Mouse (Mus musculus): ENCODE results near the gene Map4k5.

The Map4k5 gene

GRCm38 (mm10) chr12:69885170-69885923 is 7.7 kb downstream of the Map4k5 start:
- DNase-seq = no peak

GRCm38 (mm10) chr12:69884053-69884452 is 8.9 kb downstream of the Map4k5 start:
- DNase-seq = peak; percentile 26 to 55

- DNase-seq = no peak
Measured at GRCm38 (mm10) chr12:69881198-69881905, 11.6 kb downstream of the Map4k5 start.

- DNase-seq = no peak
Measured at GRCm38 (mm10) chr12:69879739-69880138, 13.3 kb downstream of the Map4k5 start.

GRCm38 (mm10) chr12:69879172-69879665 is 13.8 kb downstream of the Map4k5 start:
- DNase-seq = peak; percentile 49 to 53

GRCm38 (mm10) chr12:69877842-69878363 is 15.1 kb downstream of the Map4k5 start:
- no peak for DNase-seq

- no peak for DNase-seq
Measured at GRCm38 (mm10) chr12:69871632-69872031, 21.4 kb downstream of the Map4k5 start.

GRCm38 (mm10) chr12:69867338-69867737 is 25.7 kb downstream of the Map4k5 start:
- no peak for DNase-seq

- no peak for DNase-seq
Measured at GRCm38 (mm10) chr12:69864164-69864692, 28.8 kb downstream of the Map4k5 start.

GRCm38 (mm10) chr12:69863505-69863904 is 29.5 kb downstream of the Map4k5 start:
- no peak for DNase-seq

GRCm38 (mm10) chr12:69858847-69859246 is 34.2 kb downstream of the Map4k5 start:
- DNase-seq = no peak

GRCm38 (mm10) chr12:69857597-69857996 is 35.4 kb downstream of the Map4k5 start:
- no peak for DNase-seq

GRCm38 (mm10) chr12:69856398-69856797 is 36.6 kb downstream of the Map4k5 start:
- no peak for DNase-seq

GRCm38 (mm10) chr12:69855641-69856300 is 37.2 kb downstream of the Map4k5 start:
- DNase-seq = no peak

GRCm38 (mm10) chr12:69853942-69854341 is 39.1 kb downstream of the Map4k5 start:
- no peak for DNase-seq

- no peak for DNase-seq
Measured at GRCm38 (mm10) chr12:69853387-69853786, 39.6 kb downstream of the Map4k5 start.

GRCm38 (mm10) chr12:69852288-69852687 is 40.7 kb downstream of the Map4k5 start:
- no peak for DNase-seq

- no peak for DNase-seq
Measured at GRCm38 (mm10) chr12:69848083-69848878, 44.7 kb downstream of the Map4k5 start.

GRCm38 (mm10) chr12:69846499-69846898 is 46.5 kb downstream of the Map4k5 start:
- DNase-seq = no peak

- no peak for DNase-seq
Measured at GRCm38 (mm10) chr12:69845722-69846121, 47.3 kb downstream of the Map4k5 start.

GRCm38 (mm10) chr12:69843531-69844445 is 49.2 kb downstream of the Map4k5 start:
- no peak for DNase-seq

All from kidney, postnatal 25 days (tissue).